Comparison of ENCODE assay signal across 16 mouse cellular contexts in the genomic region with DNA sequence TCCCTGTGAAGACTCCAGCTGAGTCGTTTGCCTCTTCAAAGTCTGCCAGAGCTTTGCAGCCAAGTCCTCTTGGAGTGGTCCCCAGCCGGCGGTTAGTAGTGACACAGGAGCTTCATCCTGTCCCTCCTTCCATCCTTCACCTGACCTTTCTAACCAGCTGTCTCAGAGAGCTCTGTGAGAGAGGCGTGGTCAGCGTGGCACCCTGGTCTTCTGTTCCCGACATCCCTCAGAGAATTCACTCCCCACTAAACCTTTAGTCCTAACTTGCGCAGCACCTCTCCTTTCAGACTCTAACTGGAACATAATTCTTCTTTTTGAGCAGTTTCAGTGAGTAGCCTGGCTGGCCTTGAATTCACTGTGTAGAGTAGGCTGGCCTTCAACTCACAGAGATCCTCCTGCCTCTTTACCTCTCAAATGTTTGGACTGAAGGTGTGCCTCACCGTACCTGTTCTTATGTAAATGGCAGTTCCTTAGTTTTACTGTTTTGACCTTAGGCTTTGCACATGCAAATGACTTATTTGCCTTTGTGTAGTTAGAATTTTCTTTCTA. TPM values are rescaled to one million over a fixed set of nuclear protein-coding genes. Genes with fewer than 3 reads are reported as not detected.
"Had no signal": no experiment of that assay in that cellular context is flagged by ENCODE, and none has a peak within 500 bp of the region (broad histone marks: within the 10 kb centered on the region; RNA-seq: fewer than 3 reads in every experiment).

No protein-coding gene starts in this region.

- H3K9me3 ChIP-seq: kidney, embryonic 15.5 days; limb, embryonic 15.5 days; lung, embryonic 15.5 days; megakaryocyte, embryonic 14.5 days; midbrain, embryonic 15.5 days had no signal

- H3K27me3 ChIP-seq: kidney, embryonic 15.5 days; limb, embryonic 15.5 days; lung, embryonic 15.5 days; megakaryocyte, embryonic 14.5 days; midbrain, embryonic 15.5 days; neural tube, embryonic 12.5 days had no signal

- H3K4me2 ChIP-seq: kidney, embryonic 15.5 days; limb, embryonic 15.5 days; lung, embryonic 15.5 days; midbrain, embryonic 11.5 days; midbrain, embryonic 15.5 days; neural tube, embryonic 12.5 days had no signal

- ATAC-seq: midbrain, embryonic 15.5 days had no signal

- H3K4me3 ChIP-seq: kidney, embryonic 15.5 days; left cerebral cortex, adult 2 months; limb, embryonic 15.5 days; lung, embryonic 15.5 days; megakaryocyte, embryonic 14.5 days; midbrain, embryonic 15.5 days; neural tube, embryonic 12.5 days had no signal

- DNase-seq: kidney, adult 2 months; kidney, postnatal 14 days; lung, postnatal 14 days; spleen, adult 18-20 months; thymus, adult 2 months; thymus, postnatal 36 days had no signal

- H3K9ac ChIP-seq: kidney, embryonic 15.5 days; limb, embryonic 15.5 days; liver, embryonic 14.5 days; lung, embryonic 15.5 days; midbrain, embryonic 15.5 days; neural tube, embryonic 12.5 days had no signal

- H3K27ac ChIP-seq: kidney, embryonic 15.5 days; left cerebral cortex, adult 2 months; limb, embryonic 15.5 days; liver, embryonic 14.5 days; lung, embryonic 15.5 days; macrophage; midbrain, embryonic 15.5 days; neural tube, embryonic 12.5 days had no signal

- H3K4me1 ChIP-seq: kidney, embryonic 15.5 days; limb, embryonic 15.5 days; lung, embryonic 15.5 days; midbrain, embryonic 15.5 days; neural tube, embryonic 12.5 days had no signal

RNA-seq across cellular contexts. Expression of a gene that starts 47.9 kb away (rescaled TPM):
- polyA plus RNA-seq: macrophage had no signal
